Mouse (Mus musculus): ENCODE data around the gene Astn1. TPM values are rescaled to one million over a fixed set of nuclear protein-coding genes. Genes with fewer than 3 reads are reported as not detected.

Astn1 gene
- polyA plus RNA-seq, 2 experiments, result 3.1 TPM

DNA sequence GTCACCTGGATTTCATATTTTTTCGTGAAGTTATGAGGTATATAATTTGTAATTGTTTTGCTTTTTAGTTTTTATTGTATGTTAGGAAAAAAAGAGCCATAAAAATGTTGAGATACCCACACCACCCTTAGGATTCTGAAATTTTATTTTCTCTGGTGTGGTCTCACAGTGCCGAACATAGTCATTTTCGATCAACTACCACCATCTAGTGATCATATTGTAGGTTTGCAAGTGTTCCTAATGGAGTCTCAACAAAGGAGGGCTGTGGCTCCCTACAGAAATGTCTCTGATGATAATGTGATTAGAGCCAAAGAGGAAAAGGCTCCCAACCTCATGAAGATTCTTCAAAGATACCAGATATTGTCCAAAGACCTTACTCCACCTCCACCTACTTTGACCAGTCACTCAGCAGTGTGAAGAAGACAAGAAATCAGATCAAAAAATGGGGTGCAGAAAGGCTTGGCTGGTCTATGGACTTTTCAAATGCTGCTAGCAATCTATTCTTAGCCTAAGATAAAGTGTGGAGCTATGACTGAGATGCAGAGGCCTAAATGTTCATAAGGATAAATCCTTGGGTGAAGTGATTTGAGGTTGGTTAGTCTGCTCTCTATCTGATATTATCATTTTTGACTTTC lies 292.6 kb downstream of the Astn1 start:
- Histone ChIP-seq H3K36me3 (ENCODE audit: control insufficient read depth, insufficient read depth, low read length) (no peaks in the 10 kb centered on the region), H3K9ac (ENCODE audit: low read depth, low read length, severe bottlenecking) (no peak overlapping the region), H3K9me3 (ENCODE audit: control insufficient read depth, low read length) (no peaks in the 10 kb centered on the region), H3K4me3 (replicated peaks; ENCODE audit: low read length) (no peak overlapping the region), H3K4me2 (replicated peaks; ENCODE audit: low read depth, low read length, severe bottlenecking) (no peak overlapping the region), H3K4me1 (ENCODE audit: control insufficient read depth, insufficient read depth, low read length) (0 out of 2 replicates have a peak, but pooled peaks cover 3% of the 10 kb centered on the region), H3K27ac (replicated peaks; ENCODE audit: low read depth, low read length) (no peak overlapping the region), H3K27me3 (ENCODE audit: control insufficient read depth, insufficient read depth, low read length) (no peaks in the 10 kb centered on the region)
- ATAC-seq (ENCODE audit: low FRiP score, low read depth) (peak; percentile 83; the same call in 1 of the 2 replicates), DNase-seq (ENCODE audit: low spot score) (peak; percentile 78)
- WGBS, result 27% methylated on average over 3 of the region's 3 CpGs
- no peak for TF ChIP-seq POLR2A (IDR thresholded peaks at IDR 0.05; ENCODE audit: borderline replicate concordance, extremely low read depth, insufficient read depth, insufficient read length)

- Histone ChIP-seq H3K4me1 (ENCODE audit: control insufficient read depth, insufficient read depth, low read length) (0 out of 2 replicates have a peak, but pooled peaks cover 3% of the 10 kb centered on the region), H3K4me3 (replicated peaks; ENCODE audit: low read length) (no peak overlapping the region), H3K27ac (replicated peaks; ENCODE audit: low read depth, low read length) (no peak overlapping the region), H3K4me2 (replicated peaks; ENCODE audit: low read depth, low read length, severe bottlenecking) (no peak overlapping the region), H3K36me3 (ENCODE audit: control insufficient read depth, insufficient read depth, low read length) (no peaks in the 10 kb centered on the region), H3K9ac (ENCODE audit: low read depth, low read length, severe bottlenecking) (no peak overlapping the region), H3K9me3 (ENCODE audit: control insufficient read depth, low read length) (no peaks in the 10 kb centered on the region), H3K27me3 (ENCODE audit: control insufficient read depth, insufficient read depth, low read length) (no peaks in the 10 kb centered on the region)
- ATAC-seq (ENCODE audit: low FRiP score, low read depth) (no peak), DNase-seq (ENCODE audit: low spot score) (no peak)
- TF ChIP-seq POLR2A (IDR thresholded peaks at IDR 0.05; ENCODE audit: borderline replicate concordance, extremely low read depth, insufficient read depth, insufficient read length), result no peak
- 86% methylated on average over 6 of the region's 6 CpGs for WGBS
Observed at GRCm38 (mm10) chr1:158656986-158657385, 294.9 kb downstream of the Astn1 start.

- H3K9me3 ChIP-seq (ENCODE audit: control insufficient read depth, low read length), result no peaks in the 10 kb centered on the region
- no peak overlapping the region for H3K4me3 ChIP-seq (replicated peaks; ENCODE audit: low read length)
- TF ChIP-seq POLR2A (IDR thresholded peaks at IDR 0.05; ENCODE audit: borderline replicate concordance, extremely low read depth, insufficient read depth, insufficient read length), result no peak
- no peak overlapping the region for H3K9ac ChIP-seq (ENCODE audit: low read depth, low read length, severe bottlenecking)
- no peaks in the 10 kb centered on the region for H3K27me3 ChIP-seq (ENCODE audit: control insufficient read depth, insufficient read depth, low read length)
- H3K4me1 ChIP-seq (ENCODE audit: control insufficient read depth, insufficient read depth, low read length), result no peaks in the 10 kb centered on the region
- DNase-seq (ENCODE audit: low spot score) (peak; percentile 68), ATAC-seq (ENCODE audit: low FRiP score, low read depth) (no peak)
- no peak overlapping the region for H3K4me2 ChIP-seq (replicated peaks; ENCODE audit: low read depth, low read length, severe bottlenecking)
- H3K27ac ChIP-seq (replicated peaks; ENCODE audit: low read depth, low read length), result no peak overlapping the region
- WGBS, result 43% methylated on average over 3 of the region's 3 CpGs
- H3K36me3 ChIP-seq (ENCODE audit: control insufficient read depth, insufficient read depth, low read length), result no peaks in the 10 kb centered on the region
Observed at GRCm38 (mm10) chr1:158666001-158666400, 303.9 kb downstream of the Astn1 start.

- no peak for TF ChIP-seq POLR2A (IDR thresholded peaks at IDR 0.05; ENCODE audit: borderline replicate concordance, extremely low read depth, insufficient read depth, insufficient read length)
- ATAC-seq (ENCODE audit: low FRiP score, low read depth) (peak; percentile 68), DNase-seq (ENCODE audit: low spot score) (peak; percentile 79)
- Histone ChIP-seq H3K9me3 (ENCODE audit: control insufficient read depth, low read length) (no peaks in the 10 kb centered on the region), H3K4me3 (replicated peaks; ENCODE audit: low read length) (no peak overlapping the region), H3K27ac (replicated peaks; ENCODE audit: low read depth, low read length) (no peak overlapping the region), H3K27me3 (ENCODE audit: control insufficient read depth, insufficient read depth, low read length) (no peaks in the 10 kb centered on the region), H3K4me2 (replicated peaks; ENCODE audit: low read depth, low read length, severe bottlenecking) (no peak overlapping the region), H3K4me1 (ENCODE audit: control insufficient read depth, insufficient read depth, low read length) (no peaks in the 10 kb centered on the region), H3K36me3 (ENCODE audit: control insufficient read depth, insufficient read depth, low read length) (no peaks in the 10 kb centered on the region), H3K9ac (ENCODE audit: low read depth, low read length, severe bottlenecking) (no peak overlapping the region)
- WGBS, result 30% methylated on average over 3 of the region's 3 CpGs
Observed at GRCm38 (mm10) chr1:158669971-158670592, 308.0 kb downstream of the Astn1 start.

GRCm38 (mm10) chr1:158687726-158688125 lies 325.7 kb downstream of the Astn1 start:
- Histone ChIP-seq H3K4me3 (replicated peaks; ENCODE audit: low read length) (no peak overlapping the region), H3K27ac (replicated peaks; ENCODE audit: low read depth, low read length) (no peak overlapping the region), H3K4me1 (ENCODE audit: control insufficient read depth, insufficient read depth, low read length) (no peaks in the 10 kb centered on the region), H3K4me2 (replicated peaks; ENCODE audit: low read depth, low read length, severe bottlenecking) (no peak overlapping the region), H3K9me3 (ENCODE audit: control insufficient read depth, low read length) (no peaks in the 10 kb centered on the region), H3K36me3 (ENCODE audit: control insufficient read depth, insufficient read depth, low read length) (no peaks in the 10 kb centered on the region), H3K9ac (ENCODE audit: low read depth, low read length, severe bottlenecking) (no peak overlapping the region), H3K27me3 (ENCODE audit: control insufficient read depth, insufficient read depth, low read length) (no peaks in the 10 kb centered on the region)
- no peak for TF ChIP-seq POLR2A (IDR thresholded peaks at IDR 0.05; ENCODE audit: borderline replicate concordance, extremely low read depth, insufficient read depth, insufficient read length)
- DNase-seq (ENCODE audit: low spot score), result no peak
- no peak for ATAC-seq (ENCODE audit: low FRiP score, low read depth)
- WGBS, result 27% methylated on average over 1 of the region's 1 CpGs

Data from limb, embryonic 14.5 days (tissue).